Mouse (Mus musculus) urinary bladder, adult 18-20 months (tissue): Measurements from ENCODE around the gene Vps25.

ENCODE experiments used
- DNase-seq, 2 experiments: peaks; one replicate each; pipeline ENCODE4 v3.0.0; 2022; ENCODE audit warnings: low spot score in 2 of 2, mixed read lengths in 2 of 2

The Vps25 gene

DNA sequence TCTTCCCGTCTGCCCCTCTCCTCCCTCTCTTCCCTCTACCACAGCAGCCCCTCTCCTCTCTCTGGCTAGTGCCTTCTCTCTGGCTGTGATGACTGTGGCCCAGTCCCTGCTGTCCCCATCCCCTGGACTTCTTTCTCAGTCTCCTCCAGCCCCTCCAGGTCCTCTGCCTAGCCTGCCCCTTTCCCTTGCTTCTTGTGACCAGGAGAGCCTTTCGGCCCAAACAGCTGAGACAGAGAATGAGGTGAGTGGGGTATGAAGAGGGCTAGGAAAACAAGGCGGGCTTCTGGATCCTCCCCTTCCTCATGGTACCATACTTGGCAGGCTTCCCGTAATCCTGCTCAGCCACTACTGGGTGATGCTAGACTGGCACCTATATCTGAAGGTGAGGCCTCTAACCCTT is 21.8 kb downstream of the Vps25 start:
- DNase-seq = no peak

DNA sequence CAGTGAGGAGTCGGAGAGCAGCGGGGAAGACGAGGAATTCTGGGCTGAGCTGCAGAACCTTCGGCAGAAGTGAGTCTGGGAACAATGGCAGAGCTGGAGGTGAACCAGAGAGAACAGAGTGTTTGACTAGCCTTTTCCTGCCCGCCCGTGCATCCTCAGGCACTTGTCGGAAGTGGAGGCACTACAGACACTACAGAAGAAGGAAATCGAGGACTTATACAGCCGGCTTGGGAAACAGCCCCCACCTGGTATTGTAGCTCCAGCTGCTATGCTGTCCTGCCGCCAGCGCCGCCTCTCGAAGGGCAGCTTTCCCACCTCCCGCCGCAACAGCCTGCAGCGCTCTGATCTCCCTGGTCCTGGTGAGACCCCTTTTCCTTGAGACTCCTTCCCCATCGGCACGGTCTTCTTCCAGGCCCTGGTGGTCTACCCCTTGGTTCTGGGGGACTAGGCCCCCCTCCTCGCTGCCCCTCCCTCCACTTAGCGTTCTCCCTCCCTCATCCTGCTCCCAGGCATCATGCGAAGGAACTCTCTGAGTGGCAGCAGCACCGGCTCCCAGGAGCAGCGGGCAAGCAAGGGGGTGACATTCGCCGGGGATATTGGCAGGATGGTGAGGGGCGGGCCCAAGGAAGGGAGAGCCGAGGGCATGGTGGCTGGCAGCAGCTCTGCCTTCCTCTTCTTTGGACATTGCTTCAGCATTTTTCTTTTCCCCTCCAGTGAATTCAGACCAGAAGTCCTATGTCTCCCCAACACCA is 23.0 kb downstream of the Vps25 start:
- no peak for DNase-seq

DNA sequence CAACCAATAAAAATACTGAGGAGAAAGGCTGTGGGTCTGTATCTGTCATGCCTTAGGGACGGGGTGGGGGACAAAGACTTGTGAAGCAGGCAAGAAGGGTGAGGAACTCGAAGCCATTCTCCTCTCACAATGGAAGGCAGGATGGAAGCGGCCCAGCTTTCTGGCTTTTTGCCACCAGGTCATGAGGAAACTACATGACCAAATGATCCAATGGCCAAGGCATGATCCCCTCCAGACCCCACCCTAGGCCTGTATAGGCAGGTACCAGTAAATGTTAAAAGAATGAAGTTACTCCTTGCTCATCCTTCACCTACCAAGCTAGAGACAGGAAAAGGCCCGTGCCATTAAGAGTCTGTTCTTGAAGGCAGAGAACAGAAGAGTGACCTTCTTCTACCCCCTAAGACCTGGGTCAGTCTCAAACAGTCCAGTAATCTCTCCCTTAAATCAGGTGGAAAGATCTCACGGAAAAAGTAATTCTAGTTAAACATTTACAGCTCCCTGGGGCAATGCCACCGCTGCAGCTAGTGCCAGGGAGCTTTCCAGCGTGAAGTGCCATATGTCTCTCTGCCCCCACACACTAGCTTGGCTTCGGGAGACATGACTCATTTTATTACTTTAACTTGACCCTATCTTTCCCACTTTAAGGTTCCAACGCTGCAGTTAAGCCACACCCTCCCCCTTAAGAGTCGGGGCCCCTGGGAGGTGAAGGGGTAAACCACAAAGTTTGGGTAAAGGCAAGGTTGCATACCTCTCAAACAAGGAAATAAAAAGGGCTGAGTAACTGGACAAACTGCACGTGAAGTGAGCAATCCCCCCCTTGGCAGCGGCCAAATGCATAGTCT is 24.1 kb downstream of the Vps25 start:
- peak in 1 of 2 experiments; percentile 71 for DNase-seq

DNA sequence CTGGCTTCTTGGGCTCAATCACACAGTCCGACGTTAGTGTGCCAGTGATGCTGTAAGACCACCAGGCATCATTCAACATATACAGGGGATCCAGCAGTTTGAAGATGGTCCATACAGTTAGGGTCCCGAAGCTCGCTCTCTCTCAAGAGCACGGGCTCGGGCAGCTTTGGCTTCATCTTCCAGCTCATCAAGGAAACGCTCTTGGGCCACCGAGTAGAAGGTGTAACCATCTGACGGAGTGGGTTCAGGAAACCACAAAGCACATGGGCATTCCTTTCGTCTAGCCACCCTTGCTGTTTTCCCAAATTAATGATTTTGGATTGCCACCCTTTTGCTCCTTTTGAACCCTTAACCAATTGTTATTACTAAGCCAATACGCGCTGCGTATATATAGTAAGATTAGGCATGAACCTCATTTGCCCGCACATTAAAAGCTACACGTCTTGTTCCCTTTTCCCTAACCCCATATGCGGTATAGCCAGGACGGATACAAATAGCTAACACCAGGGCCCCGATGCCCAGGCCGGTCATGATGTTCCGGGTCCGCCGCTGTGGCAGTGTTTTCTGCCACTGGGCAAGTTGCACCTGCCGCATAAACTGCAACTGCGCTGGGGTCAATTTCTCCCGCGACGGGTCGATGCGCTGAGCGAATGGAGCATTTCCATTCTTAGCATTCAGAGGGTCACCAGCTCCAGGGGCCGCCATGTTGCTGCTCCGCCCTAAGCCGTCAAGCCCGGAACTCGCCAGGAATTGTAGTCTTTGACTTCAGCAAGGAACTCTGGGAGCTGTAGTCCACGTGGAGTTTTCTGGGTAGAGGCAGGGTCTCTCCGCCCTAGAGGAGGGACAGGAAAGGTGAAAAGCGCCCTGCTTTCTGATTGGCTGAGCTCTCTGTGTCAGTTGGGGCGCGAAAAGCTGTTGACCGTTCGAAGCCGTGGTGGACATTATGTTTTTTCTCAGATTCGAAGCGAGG is 25.0 kb downstream of the Vps25 start, which contains the start of the genes Cntd1 and Coa3:
TSS of gene Cntd1 (plus strand) at position 790 of the 970 bp plus-strand sequence.
TSS of gene Coa3 (minus strand) at position 892 of the 970 bp plus-strand sequence.
- peak; percentile 74 to 75 for DNase-seq

DNA sequence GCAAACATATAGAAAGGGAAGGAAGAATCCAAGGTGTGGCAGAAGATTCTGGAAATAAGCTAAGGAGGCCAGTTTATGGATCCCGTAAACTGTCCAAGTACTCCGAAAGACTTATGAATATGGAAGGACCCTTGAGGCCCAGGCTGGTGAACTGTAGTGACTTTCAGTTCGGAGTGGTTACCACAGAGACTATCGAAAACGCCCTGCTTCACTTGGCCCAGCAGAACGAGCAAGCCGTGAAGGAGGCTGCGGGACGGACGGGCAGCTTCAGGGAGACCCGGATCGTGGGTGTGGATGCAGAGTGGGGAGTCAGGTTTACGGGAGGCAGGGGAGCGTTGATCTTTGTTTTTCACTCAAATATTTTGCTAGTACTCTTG is 25.7 kb downstream of the Vps25 start:
- no peak for DNase-seq

DNA sequence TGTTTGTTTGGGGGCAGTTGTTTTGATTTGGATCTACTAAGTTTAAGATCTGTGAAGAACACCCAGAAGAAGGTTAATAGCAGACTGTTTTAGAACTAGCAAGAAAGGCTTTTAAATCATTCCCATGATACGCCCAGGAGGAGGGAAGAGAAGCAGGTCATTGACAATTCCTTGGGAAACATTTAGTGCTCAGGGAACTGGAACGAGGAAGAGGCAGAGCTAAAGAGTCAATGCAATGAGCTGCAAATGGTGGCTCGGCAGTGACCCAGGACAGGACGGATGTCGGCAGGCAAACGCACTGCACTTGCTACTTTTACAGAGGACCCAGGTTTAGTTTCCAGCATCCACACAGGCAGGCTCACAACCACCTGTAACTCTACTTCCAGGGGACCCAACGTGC is 27.3 kb downstream of the Vps25 start:
- DNase-seq = no peak

DNA sequence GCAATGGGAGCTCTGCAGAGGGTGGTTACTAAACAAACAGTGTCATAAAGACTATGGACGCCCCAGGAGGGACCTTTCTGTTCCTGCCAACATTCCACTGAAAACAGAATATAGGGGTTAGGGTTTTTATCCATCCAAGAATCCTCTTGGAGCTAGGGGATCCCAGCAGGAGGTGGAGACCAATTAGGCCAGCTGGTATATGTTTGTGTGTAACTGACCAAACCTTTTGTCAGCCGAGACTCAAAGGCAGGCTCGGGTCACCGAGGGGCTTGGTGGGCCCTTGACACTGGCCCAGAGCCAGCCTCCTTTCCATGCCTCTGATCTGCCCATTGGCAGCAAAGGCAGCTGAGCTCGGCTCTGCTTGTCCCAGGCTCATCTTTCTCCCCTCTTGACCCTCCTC is 29.4 kb downstream of the Vps25 start:
- DNase-seq = no peak

DNA sequence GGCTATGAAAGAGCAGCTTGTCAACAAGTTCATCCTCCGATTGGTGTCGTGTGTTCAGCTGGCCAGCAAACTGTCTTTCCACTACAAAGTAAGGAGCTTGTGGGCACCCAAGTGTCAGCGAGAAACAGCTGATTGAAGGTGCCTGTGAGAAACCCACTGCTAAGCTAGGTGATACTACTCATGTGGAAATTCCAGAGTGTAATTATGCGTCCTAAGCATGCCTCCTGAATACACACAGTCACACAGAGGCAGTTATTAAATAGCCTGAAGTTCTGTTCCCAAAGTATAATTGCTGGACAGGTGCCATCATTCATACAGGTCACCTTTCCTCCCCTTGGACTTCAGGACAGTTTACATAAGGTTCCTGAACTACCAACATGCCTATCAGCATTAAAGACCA is 30.3 kb downstream of the Vps25 start:
- no peak for DNase-seq

DNA sequence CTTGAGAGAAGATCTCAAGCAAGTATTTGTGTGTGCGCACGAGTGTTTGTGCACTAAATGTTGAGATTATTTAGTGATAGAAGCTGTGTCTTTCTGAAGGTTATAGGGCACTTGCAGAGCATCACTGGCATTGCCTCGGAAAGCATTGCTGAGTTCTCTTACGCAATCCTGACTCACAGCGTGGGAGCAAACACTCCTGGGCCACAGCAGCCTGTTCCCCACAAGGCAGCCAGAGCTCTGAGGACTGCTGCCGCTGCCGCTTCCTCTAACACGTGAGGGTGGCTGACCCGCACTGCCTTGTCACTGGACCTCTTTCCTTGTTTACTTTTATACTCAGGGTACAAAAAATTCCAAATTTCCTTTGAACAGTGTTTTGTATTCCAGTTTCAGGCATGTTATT is 33.8 kb downstream of the Vps25 start:
- DNase-seq = peak in 1 of 2 experiments; percentile 68

DNA sequence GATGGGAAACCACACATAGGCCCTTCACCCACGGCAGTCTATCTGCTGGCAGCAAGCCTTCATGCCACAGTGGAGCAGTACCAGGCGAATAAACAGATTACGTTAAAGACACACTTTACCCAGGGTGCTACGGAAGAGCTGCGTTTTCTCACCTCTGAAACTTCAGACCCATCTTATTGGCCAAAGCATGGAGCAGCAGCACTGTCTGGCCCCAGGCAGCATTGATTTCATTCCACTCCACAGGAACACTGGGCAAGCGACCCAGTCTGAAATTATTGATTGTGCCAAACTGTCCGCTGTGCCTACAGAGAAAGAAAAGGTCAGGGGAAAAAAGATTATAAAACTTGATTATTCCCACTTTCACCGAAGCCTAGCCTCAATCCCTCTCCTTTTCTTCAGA is 37.7 kb downstream of the Vps25 start:
- no peak for DNase-seq

DNA sequence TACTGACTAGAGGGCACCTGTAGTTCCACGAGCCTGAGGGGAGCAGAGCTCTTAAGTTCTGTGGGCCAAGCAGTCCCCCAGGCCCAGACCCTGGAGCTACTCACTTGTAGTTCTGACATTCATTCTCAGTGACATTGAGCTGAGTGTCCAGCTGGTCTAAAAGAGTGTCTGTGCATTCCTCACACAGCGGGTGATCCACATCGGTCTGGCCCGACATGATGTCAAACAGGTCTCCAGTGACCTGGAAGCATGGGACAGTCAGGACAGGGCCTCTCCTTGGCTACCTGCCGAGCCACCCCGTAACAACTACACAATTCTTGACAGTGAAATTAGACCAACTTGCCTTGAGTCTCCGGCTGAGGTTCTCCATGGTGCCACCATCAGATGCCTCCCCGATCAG is 41.7 kb downstream of the Vps25 start:
- no peak for DNase-seq

DNA sequence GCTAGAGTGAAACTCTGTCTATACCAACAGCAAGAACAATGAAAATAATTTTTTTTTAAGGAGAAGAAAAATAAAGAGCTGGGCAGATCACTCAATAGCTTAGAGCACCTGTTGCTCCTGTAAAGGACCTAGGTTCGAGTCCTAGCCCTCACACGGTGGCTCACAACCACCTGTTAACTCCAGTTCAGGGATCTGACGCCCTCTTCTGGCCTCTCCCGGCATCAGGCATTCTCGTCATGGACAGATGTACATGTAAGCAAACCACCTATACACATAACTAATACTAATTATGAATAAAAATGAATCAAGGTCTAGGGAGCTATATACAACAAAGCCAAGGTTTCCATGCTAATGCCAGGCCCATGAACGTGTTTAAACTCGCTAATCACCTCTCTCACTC is 47.4 kb downstream of the Vps25 start:
- no peak for DNase-seq

DNA sequence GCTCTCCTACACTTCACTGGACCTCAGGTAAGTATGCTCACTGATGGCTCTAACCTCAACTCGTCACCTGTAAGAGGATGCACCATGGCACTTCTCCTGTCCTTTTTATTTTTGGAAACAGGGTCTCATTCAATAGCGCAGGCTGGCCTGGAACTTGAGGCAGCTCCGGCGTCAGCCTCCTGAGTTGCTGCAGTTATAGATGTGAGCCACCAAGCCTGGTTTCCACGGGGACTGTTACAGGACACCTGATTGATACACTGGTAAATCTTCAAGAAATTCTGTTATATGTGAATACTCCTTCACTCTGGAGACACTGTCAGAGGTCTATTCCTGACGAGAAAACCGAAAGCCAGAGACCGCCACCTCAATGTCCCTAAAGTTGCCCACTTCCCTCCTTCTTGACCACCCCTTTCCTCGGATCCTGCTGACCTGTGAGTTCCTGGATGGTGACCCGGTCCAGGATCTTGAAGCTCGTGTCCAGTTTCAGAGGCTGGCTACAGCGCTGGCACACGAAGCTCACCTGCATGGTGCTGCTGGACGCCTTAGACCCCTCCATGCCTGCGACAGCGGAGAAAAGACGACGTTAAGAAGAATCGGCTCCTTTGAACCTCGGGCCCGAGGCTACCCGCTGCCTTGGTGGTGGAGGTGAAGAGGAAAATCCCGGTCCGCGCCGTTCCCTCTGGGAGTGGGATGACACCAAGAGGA is 47.9 kb downstream of the Vps25 start:
- no peak for DNase-seq

DNA sequence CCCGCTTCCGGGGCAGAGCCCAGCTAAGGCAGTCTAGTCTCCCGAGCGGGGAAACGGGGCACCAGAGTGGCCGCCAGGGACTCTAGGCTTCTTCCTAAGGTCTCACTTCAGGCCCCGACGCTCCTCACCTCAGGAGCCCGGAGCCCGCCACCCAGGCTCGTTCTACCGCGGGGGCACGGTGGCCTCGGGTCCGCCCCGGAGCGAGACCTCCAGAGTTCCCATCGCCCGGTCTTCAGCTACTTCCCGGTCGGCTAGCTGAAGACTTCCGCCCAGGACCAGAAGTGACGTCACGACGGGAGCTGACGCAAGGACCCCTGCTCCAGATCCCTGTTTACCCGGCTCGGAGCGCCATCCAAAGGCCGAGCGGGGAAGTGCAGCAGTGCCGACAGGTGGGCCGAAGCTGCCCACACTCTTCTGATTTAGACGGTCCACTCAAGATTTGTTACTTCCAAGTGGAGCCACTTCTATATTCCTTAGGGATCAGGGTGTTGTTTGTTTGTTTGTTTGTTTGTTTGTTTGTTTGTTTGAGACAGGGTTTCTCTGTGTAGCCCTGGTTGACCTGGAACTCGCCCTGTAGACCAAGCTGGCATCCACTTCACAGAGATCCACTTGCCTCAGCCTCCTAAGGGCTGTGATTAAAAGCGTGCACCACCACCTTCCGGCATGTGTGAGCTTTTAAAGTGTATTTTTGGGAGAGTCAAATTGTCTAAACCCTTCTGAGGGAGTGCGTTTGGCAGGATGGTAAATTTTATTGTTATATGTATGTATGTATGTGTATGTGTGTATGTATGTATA is 48.7 kb downstream of the Vps25 start, which contains the start of gene Becn1:
TSS of gene Becn1 (minus strand) at position 283 of the 795 bp plus-strand sequence.
- DNase-seq = peak; percentile 90 to 94

DNA sequence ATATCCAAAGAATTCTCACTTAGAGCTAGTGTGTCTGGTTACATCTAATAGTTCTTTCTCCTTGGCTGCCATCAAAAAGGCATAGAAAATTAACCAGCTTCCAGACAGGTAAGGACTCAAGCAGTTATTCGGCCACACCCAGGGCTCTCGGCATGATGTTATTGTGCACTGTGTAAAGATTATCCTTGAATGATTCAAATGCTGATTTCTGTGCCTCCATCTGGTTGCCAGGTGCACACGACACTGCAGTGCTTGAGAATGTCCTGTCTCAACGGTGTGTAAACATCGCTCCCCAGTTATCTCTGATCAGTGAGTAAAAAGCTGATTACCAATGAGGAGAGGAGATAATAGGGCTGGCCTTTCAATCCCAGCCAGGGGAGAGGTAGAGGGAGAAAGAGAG is 54.2 kb downstream of the Vps25 start:
- DNase-seq = no peak
